Mouse (Mus musculus) liver, adult 2 months (tissue): ENCODE data around the gene Sp7. TPM values are rescaled to one million over a fixed set of nuclear protein-coding genes. Genes with fewer than 3 reads are reported as not detected.
"Not testable (repeated sequence)": the region's sequence is repeated elsewhere in the genome, so short reads cannot be mapped to it uniquely, and the experiment has no call there.

Source experiments
- DNase-seq: peaks from one replicate; pipeline ENCODE4 v3.0.0-alpha.2; 2011; ENCODE audit warnings: low read depth, low spot score; ENCODE audit errors: extremely low read depth
- H3K27ac ChIP-seq: fragments of 200-500 bp; replicated peaks from 2 replicates; pipeline ENCODE4 v1.5.1; 2012; ENCODE audit warnings: low read depth, mild to moderate bottlenecking, control low read depth, inconsistent platforms, low read length; ENCODE audit not compliant: insufficient read depth
- H3K27me3 ChIP-seq: fragments of 200-500 bp; 2 replicates; pipeline ENCODE4 v1.6.1; 2012; ENCODE audit warnings: mild to moderate bottlenecking, moderate library complexity, low read length, inconsistent platforms; ENCODE audit not compliant: control insufficient read depth, insufficient read depth
- H3K36me3 ChIP-seq: fragments of 200-500 bp; 2 replicates; pipeline ENCODE4 v1.6.1; 2012; ENCODE audit warnings: low read length, inconsistent platforms; ENCODE audit not compliant: control insufficient read depth, insufficient read depth
- H3K4me1 ChIP-seq: fragments of 200-500 bp; 2 replicates; pipeline ENCODE4 v1.6.1; 2011; ENCODE audit warnings: low read length; ENCODE audit not compliant: control insufficient read depth, insufficient read depth
- H3K4me3 ChIP-seq: fragments of 200-500 bp; 2 replicates; pipeline ENCODE4 v1.5.1; 2011; ENCODE audit warnings: low read depth, mild to moderate bottlenecking, control low read depth, low read length, moderate library complexity; ENCODE audit not compliant: insufficient read depth
- H3K79me2 ChIP-seq: fragments of 200-500 bp; 2 replicates; pipeline ENCODE4 v1.6.1; 2012; ENCODE audit warnings: inconsistent platforms, mild to moderate bottlenecking, low read length, moderate library complexity; ENCODE audit not compliant: control insufficient read depth, insufficient read depth
- H3K9ac ChIP-seq: fragments of 200-500 bp; 2 replicates; pipeline ENCODE4 v1.6.1; 2012; ENCODE audit warnings: low read depth, mild to moderate bottlenecking, control low read depth, inconsistent platforms, low read length
- CTCF ChIP-seq: fragments of 200-500 bp; IDR thresholded peaks from 2 replicates; pipeline ENCODE4 v1.5.1; 2011; ENCODE audit warnings: low read depth, low read length, control low read depth
- POLR2A ChIP-seq: fragments of 200-500 bp; IDR thresholded peaks from 2 replicates; pipeline ENCODE4 v1.6.1; 2011; ENCODE audit warnings: low read length, control low read depth; ENCODE audit not compliant: insufficient read depth; ENCODE audit errors: extremely low read depth
- WGBS: fragments of 180-500 bp; shearing (Covaris S2); methylation state at CpG from one replicate; pipeline ENCODE4 v1.1.7; 2018; 5-methylcytosine and 5-hydroxymethylcytosine counted together
- polyA plus RNA-seq: library from polyadenylated mRNA; depleted of rRNA; stranded (reverse); fragments of >200 nt; gene quantifications from 2 replicates; pipeline ENCODE4 v1.2.3, GENCODE M21; 2012
- total RNA-seq: library from RNA; depleted of rRNA; stranded (reverse); fragments of >200 nt; gene quantifications from 2 replicates; pipeline ENCODE4 v1.2.3, GENCODE M21; 2014

The Sp7 gene
- total and polyA plus RNA-seq, 2 experiments: not detected

DNA sequence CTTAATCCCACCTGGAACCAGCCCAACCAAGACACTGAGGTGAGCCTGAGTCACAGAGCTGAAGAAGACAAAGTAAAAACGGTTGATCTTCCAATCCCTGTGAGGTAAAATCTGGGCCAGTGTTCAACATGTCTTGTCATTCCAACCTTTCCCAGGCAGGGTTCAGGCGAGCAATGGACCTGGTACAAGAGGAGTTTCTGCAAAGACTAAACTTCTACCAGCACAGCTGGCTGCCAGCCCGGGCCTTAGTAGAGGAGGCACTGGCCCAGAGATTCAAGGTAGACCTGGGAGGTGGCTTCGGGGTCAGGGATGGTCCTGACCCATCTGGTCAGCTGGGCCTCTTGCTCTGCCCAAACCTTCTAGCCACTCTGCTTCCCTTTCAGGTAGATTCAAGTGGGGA lies 30.0 kb downstream of the Sp7 start:
- Histone ChIP-seq H3K4me1 (peaks cover 4% of the 10 kb centered on the region), H3K9ac (no peak overlapping the region), H3K79me2 (no peaks in the 10 kb centered on the region), H3K4me3 (no peak overlapping the region), H3K27me3 (no peaks in the 10 kb centered on the region), H3K36me3 (peaks cover 6% of the 10 kb centered on the region; the same call in 1 of the 2 replicates), H3K27ac (no peak overlapping the region)
- DNase-seq: no peak
- WGBS: 77% methylated on average over 4 of the region's 4 CpGs
- TF ChIP-seq CTCF (no peak), POLR2A (no peak)

DNA sequence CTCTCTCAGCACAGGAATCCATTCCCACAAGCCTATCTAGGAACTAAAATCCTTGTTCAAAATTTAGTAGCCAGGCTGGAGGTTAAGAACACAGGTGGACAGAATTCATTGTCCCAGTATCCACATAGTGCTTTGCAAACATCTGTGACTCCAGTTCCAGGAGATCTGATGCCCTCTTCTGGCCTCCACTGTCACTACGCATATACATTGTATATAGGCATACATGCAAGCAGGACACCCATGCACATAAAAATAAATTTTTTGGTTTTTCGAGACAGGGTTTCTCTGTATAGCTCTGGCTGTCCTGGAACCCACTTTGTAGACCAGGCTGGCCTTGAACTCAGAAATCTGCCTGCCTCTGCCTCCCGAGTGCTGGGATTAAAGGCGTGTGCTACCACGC lies 31.1 kb downstream of the Sp7 start:
- H3K27me3 ChIP-seq, H3K4me1 ChIP-seq, DNase-seq, H3K27ac ChIP-seq, H3K36me3 ChIP-seq, H3K9ac ChIP-seq, H3K4me3 ChIP-seq, H3K79me2 ChIP-seq: not testable (repeated sequence)
- 94% methylated on average over 5 of the region's 5 CpGs for WGBS

DNA sequence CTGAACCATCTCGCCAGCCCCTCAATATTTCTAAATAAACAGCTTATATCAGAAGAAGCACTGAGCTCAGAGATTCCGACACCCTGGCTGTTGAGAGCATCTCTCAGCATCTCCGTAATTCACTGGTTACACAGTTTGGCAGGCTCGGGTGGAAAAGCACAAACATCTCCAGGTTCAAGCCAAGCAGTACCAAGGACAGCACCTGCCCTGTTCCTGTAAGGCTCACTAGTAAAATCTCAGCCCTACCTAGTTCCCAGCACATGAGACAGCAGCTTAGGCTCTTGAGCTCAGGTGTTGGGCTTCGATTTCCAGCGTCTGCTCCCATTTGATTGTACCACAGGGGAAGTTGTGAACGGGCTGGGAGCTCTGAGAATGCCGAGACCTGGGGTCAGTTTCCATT lies 31.7 kb downstream of the Sp7 start:
- Histone ChIP-seq H3K36me3 (peaks cover 6% of the 10 kb centered on the region; the same call in 1 of the 2 replicates), H3K27ac (no peak overlapping the region)
- WGBS: 89% methylated on average over 8 of the region's 8 CpGs

DNA sequence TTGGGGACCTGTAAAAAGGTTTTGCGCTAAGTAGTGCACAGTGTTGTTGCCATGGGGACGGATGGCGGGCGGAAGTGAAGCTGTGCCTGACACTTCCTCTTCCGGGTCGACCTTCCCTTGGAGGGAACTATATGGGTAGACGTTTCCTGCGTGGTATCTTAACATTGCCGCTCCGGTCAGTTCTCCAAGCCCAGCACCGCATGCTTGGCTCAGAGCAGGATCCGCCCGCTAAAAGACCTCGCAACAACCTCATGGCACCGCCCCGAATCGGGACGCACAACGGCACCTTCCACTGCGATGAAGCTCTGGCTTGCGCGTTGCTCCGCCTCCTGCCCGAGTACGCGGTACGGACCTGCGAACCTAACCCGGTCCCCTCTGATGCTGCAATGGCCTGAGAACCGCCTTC lies 35.4 kb downstream of the Sp7 start, which contains the start of gene Myg1:
TSS of gene Myg1 (plus strand) at position 100 of the 406 bp plus-strand sequence.
- under 1% methylated on average over 30 of the region's 30 CpGs for WGBS

More for the DNA sequence above, 31.7 kb downstream of the Sp7 start:
- DNase-seq: no peak
- H3K79me2 ChIP-seq: no peaks in the 10 kb centered on the region
- H3K9ac ChIP-seq: no peak overlapping the region
- no peaks in the 10 kb centered on the region for H3K27me3 ChIP-seq
- H3K4me3 ChIP-seq: no peak overlapping the region
- no peak for TF ChIP-seq POLR2A
- TF ChIP-seq CTCF: no peak
- peaks cover 5% of the 10 kb centered on the region for H3K4me1 ChIP-seq

DNA sequence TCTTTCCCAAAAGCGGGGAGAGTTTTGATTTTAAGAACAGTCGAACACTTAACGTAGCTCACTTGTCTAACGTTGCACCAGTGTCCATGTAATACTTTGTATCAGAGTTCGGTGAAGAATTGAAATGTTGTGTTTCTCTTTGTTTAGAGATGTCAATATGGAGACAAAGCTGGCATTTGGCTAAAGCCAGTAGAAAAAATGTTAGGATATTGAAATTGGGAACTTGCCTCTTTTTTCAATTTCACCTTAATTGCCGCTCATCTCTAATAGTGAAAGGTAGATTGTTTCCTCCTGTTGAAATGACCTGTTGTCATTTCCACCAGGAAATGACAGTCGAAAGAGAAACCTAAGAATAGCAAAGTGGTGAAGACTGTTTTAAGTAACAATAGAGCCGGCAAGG lies 40.1 kb downstream of the Sp7 start:
- TF ChIP-seq CTCF (no peak), POLR2A (no peak)
- peak overlapping the region; percentile 87; the same call in 1 of the 2 replicates for H3K4me3 ChIP-seq
- no peaks in the 10 kb centered on the region for H3K36me3 ChIP-seq
- H3K27ac ChIP-seq: no peak overlapping the region
- H3K4me1 ChIP-seq: peaks cover 3% of the 10 kb centered on the region; the same call in 1 of the 2 replicates
- DNase-seq: no peak
- no peaks in the 10 kb centered on the region; the same call in 1 of the 2 replicates for H3K79me2 ChIP-seq
- 39% methylated on average over 8 of the region's 8 CpGs for WGBS
- no peak overlapping the region; the same call in 1 of the 2 replicates for H3K9ac ChIP-seq
- H3K27me3 ChIP-seq: no peaks in the 10 kb centered on the region

More for the DNA sequence above, 35.4 kb downstream of the Sp7 start, which contains the start of gene Myg1:
- Histone ChIP-seq H3K4me1 (peaks cover 5% of the 10 kb centered on the region), H3K27ac (peak within 1 kb of the TSS; percentile 10; the same call in 1 of the 2 replicates), H3K9ac (peak within 1 kb of the TSS; percentile 53), H3K4me3 (peak within 1 kb of the TSS; percentile 62), H3K27me3 (no peaks in the 10 kb centered on the region), H3K79me2 (no peaks in the 10 kb centered on the region), H3K36me3 (peaks cover 3% of the 10 kb centered on the region; the same call in 1 of the 2 replicates)
- TF ChIP-seq POLR2A (no peak), CTCF (no peak)
- peak; percentile 76 for DNase-seq

GRCm38 (mm10) chr15:102326022-102326576 lies 40.9 kb downstream of the Sp7 start, which contains the start of gene Pfdn5:
Gene Pfdn5 (plus strand): TSS chr15:102326116.
- Histone ChIP-seq H3K4me3 (peak within 1 kb of the TSS; percentile 87), H3K27ac (peak within 1 kb of the TSS; percentile 70), H3K36me3 (no peaks in the 10 kb centered on the region), H3K27me3 (no peaks in the 10 kb centered on the region), H3K9ac (peak within 1 kb of the TSS; percentile 81), H3K4me1 (peaks cover 2% of the 10 kb centered on the region; the same call in 1 of the 2 replicates), H3K79me2 (no peaks in the 10 kb centered on the region; the same call in 1 of the 2 replicates)
- DNase-seq: peak; percentile 77
- TF ChIP-seq POLR2A: 0 out of 2 replicates have a peak, but pooled peaks have one; percentile 21
- TF ChIP-seq CTCF: peak; percentile 54
- under 1% methylated on average over 40 of the region's 40 CpGs for WGBS
